In the genomic region with DNA sequence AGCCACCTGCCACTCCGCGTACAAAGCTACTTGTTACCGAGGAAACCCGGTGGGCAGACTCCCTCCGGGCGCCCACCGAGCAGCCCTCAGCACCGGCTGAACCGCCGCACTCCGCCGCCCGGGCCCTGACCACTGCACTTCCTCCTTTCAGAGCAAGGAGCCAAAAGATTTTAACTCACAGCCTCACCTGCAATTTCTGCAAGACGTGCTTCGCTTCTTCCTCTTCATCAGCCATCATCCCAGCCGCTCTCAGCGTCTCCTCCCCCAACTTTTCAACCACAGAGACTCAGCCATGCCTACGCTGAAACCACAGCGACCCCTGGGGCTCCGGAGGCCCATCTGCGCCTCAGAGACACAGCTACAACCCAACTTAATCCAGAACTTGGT, we compare ENCODE assay signal across 8 mouse cellular contexts. TPM values are rescaled to one million over a fixed set of nuclear protein-coding genes. Genes with fewer than 3 reads are reported as not detected.
A peak's percentile ranks its signal among the peaks of the same experiment; 100 is the strongest.
DNase-seq lines count a peak whose midpoint lies in the region; ATAC-seq and TF ChIP-seq lines count a peak whose summit lies in the region.

TSS of gene Ttc5 (minus strand) at position 269 of the 387 bp plus-strand sequence.

- peak; percentile 96 for DNase-seq in brain, embryonic 14.5 days (ENCODE audit: low read depth)
- DNase-seq in liver, adult 2 months (ENCODE audit: extremely low read depth, low read depth, low spot score), result peak; percentile 75
- DNase-seq in splenic B cell, adult 2 months (ENCODE audit: low read depth, low spot score), result peak; percentile 96

- 0 out of 2 replicates have a peak within 1 kb of the TSS, but pooled peaks have one; percentile 22 for H3K27ac ChIP-seq in heart, embryonic 11.5 days (ENCODE audit: low read depth, low read length)
- peak within 1 kb of the TSS; percentile 12; the same call in 1 of the 2 replicates for H3K27ac ChIP-seq in kidney, embryonic 16.5 days (ENCODE audit: low read length)
- no peak within 1 kb of the TSS for H3K27ac ChIP-seq in liver, adult 2 months (replicated peaks; ENCODE audit: insufficient read depth, low read depth, low read length)

- no peaks in the 10 kb centered on the region for H3K27me3 ChIP-seq in C2C12 (ENCODE audit: control insufficient read depth, insufficient read depth, insufficient read length)
- no peaks in the 10 kb centered on the region for H3K27me3 ChIP-seq in erythroblast, embryonic 14.5 days (ENCODE audit: control insufficient read depth)
- H3K27me3 ChIP-seq in heart, embryonic 11.5 days (ENCODE audit: control insufficient read depth, insufficient read depth, low read length), result no peaks in the 10 kb centered on the region
- no peaks in the 10 kb centered on the region for H3K27me3 ChIP-seq in kidney, embryonic 16.5 days (ENCODE audit: insufficient read depth, low read length)
- no peaks in the 10 kb centered on the region for H3K27me3 ChIP-seq in liver, adult 2 months (ENCODE audit: control insufficient read depth, insufficient read depth, low read length)
- H3K27me3 ChIP-seq in myocyte (ENCODE audit: control insufficient read depth, insufficient read depth, insufficient read length), result no peaks in the 10 kb centered on the region
- H3K27me3 ChIP-seq in splenic B cell, adult 2 months (ENCODE audit: control insufficient read depth, insufficient read depth, low read length, poor library complexity, severe bottlenecking), result no peaks in the 10 kb centered on the region

- peak; percentile 90 for ATAC-seq in heart, embryonic 11.5 days (replicated peaks; ENCODE audit: insufficient number of reproducible peaks, low FRiP score, low TSS enrichment)
- ATAC-seq in kidney, embryonic 16.5 days (ENCODE audit: low FRiP score, low TSS enrichment), result peak; percentile 94

- peaks cover 4% of the 10 kb centered on the region for H3K79me3 ChIP-seq in C2C12 (ENCODE audit: low read depth)

- H3K9me3 ChIP-seq in erythroblast, embryonic 14.5 days (ENCODE audit: control insufficient read depth, low read length), result no peaks in the 10 kb centered on the region
- H3K9me3 ChIP-seq in heart, embryonic 11.5 days (replicated peaks; ENCODE audit: control insufficient read depth, low read length), result no peaks in the 10 kb centered on the region
- H3K9me3 ChIP-seq in kidney, embryonic 16.5 days (ENCODE audit: low read length), result no peaks in the 10 kb centered on the region

- TF ChIP-seq POLR2A in brain, embryonic 14.5 days (IDR thresholded peaks at IDR 0.05; ENCODE audit: borderline replicate concordance, extremely low read depth, insufficient read depth, insufficient read length, poor library complexity, severe bottlenecking), result no peak
- no peak for TF ChIP-seq POLR2A in liver, adult 2 months (IDR thresholded peaks at IDR 0.05; ENCODE audit: extremely low read depth, insufficient read depth, low read length)
- TF ChIP-seq POLR2A in myocyte (IDR thresholded peaks at IDR 0.05; ENCODE audit: insufficient read length, low read depth), result peak; percentile 39

- WGBS in heart, embryonic 11.5 days (ENCODE audit: insufficient replicate concordance), result under 1% methylated on average over 21 of the region's 21 CpGs
- WGBS in kidney, embryonic 16.5 days, result under 1% methylated on average over 21 of the region's 21 CpGs
- 1% methylated on average over 21 of the region's 21 CpGs for WGBS in liver, adult 2 months

- peak within 1 kb of the TSS; percentile 63 for H3K4me2 ChIP-seq in heart, embryonic 11.5 days
- H3K4me2 ChIP-seq in kidney, embryonic 16.5 days (replicated peaks; ENCODE audit: low read depth, low read length), result peak within 1 kb of the TSS; percentile 59
- peak within 1 kb of the TSS; percentile 89 for H3K4me2 ChIP-seq in myocyte (ENCODE audit: low read depth)

- peaks cover 13% of the 10 kb centered on the region for H3K4me1 ChIP-seq in erythroblast, embryonic 14.5 days (ENCODE audit: control insufficient read depth)
- H3K4me1 ChIP-seq in heart, embryonic 11.5 days (ENCODE audit: control insufficient read depth, insufficient read depth, low read length), result 0 out of 2 replicates have a peak, but pooled peaks cover 2% of the 10 kb centered on the region
- peaks cover 7% of the 10 kb centered on the region; the same call in 1 of the 2 replicates for H3K4me1 ChIP-seq in kidney, embryonic 16.5 days (ENCODE audit: insufficient read depth, low read length)
- no peaks in the 10 kb centered on the region for H3K4me1 ChIP-seq in liver, adult 2 months (ENCODE audit: control insufficient read depth, insufficient read depth, low read length)

- H3K4me3 ChIP-seq in C2C12 (ENCODE audit: insufficient read depth, poor library complexity, severe bottlenecking) (peak within 1 kb of the TSS; percentile 66), myocyte (peak within 1 kb of the TSS; percentile 48)
- H3K4me3 ChIP-seq in erythroblast, embryonic 14.5 days (replicated peaks), result peak within 1 kb of the TSS; percentile 91
- H3K4me3 ChIP-seq in heart, embryonic 11.5 days (ENCODE audit: low read depth, low read length), result peak within 1 kb of the TSS; percentile 88
- peak within 1 kb of the TSS; percentile 75 for H3K4me3 ChIP-seq in kidney, embryonic 16.5 days (ENCODE audit: low read length)
- peak within 1 kb of the TSS; percentile 92 for H3K4me3 ChIP-seq in liver, adult 2 months (ENCODE audit: insufficient read depth, low read depth, low read length)

- H3K79me2 ChIP-seq in C2C12 (ENCODE audit: control insufficient read depth, insufficient read depth) (peaks cover 37% of the 10 kb centered on the region), myocyte (ENCODE audit: control insufficient read depth, insufficient read depth) (peaks cover 26% of the 10 kb centered on the region)
- no peaks in the 10 kb centered on the region for H3K79me2 ChIP-seq in liver, adult 2 months (ENCODE audit: control insufficient read depth, insufficient read depth, low read length)

- H3K36me3 ChIP-seq in C2C12 (ENCODE audit: control insufficient read depth, insufficient read depth) (peaks cover 29% of the 10 kb centered on the region), myocyte (ENCODE audit: control insufficient read depth, insufficient read depth) (no peaks in the 10 kb centered on the region)
- H3K36me3 ChIP-seq in erythroblast, embryonic 14.5 days (ENCODE audit: control insufficient read depth), result peaks cover 16% of the 10 kb centered on the region
- peaks cover 6% of the 10 kb centered on the region; the same call in 1 of the 2 replicates for H3K36me3 ChIP-seq in heart, embryonic 11.5 days (ENCODE audit: control insufficient read depth, insufficient read depth, low read length)
- peaks cover 14% of the 10 kb centered on the region; the same call in 1 of the 2 replicates for H3K36me3 ChIP-seq in kidney, embryonic 16.5 days (ENCODE audit: insufficient read depth, low read length)
- H3K36me3 ChIP-seq in liver, adult 2 months (ENCODE audit: control insufficient read depth, insufficient read depth, low read length), result peaks cover 3% of the 10 kb centered on the region; the same call in 1 of the 2 replicates
- no peaks in the 10 kb centered on the region; the same call in 1 of the 2 replicates for H3K36me3 ChIP-seq in splenic B cell, adult 2 months (ENCODE audit: control insufficient read depth, insufficient read depth, low read length, poor library complexity, severe bottlenecking)

- H3K9ac ChIP-seq in heart, embryonic 11.5 days (ENCODE audit: low read depth, low read length), result peak within 1 kb of the TSS; percentile 83
- H3K9ac ChIP-seq in kidney, embryonic 16.5 days (replicated peaks; ENCODE audit: low read length), result peak within 1 kb of the TSS; percentile 77
- H3K9ac ChIP-seq in liver, adult 2 months (ENCODE audit: low read depth, low read length), result peak within 1 kb of the TSS; percentile 78

- TF ChIP-seq CTCF in C2C12 (IDR thresholded peaks at IDR 0.05; ENCODE audit: control insufficient read depth, insufficient read depth, insufficient read length), result peak; percentile 60
- TF ChIP-seq CTCF in brain, embryonic 14.5 days (IDR thresholded peaks at IDR 0.05; ENCODE audit: borderline replicate concordance, extremely low read depth, insufficient read depth, insufficient read length), result peak; percentile 94
- peak; percentile 94 for TF ChIP-seq CTCF in liver, adult 2 months (IDR thresholded peaks at IDR 0.05; ENCODE audit: low read depth, low read length)

- H3ac ChIP-seq in C2C12 (ENCODE audit: control insufficient read depth, insufficient read length, low read depth) (peak within 1 kb of the TSS; percentile 70), myocyte (ENCODE audit: control insufficient read depth, insufficient read length) (no peak within 1 kb of the TSS)

TF ChIP-seq in C2C12, 6 proteins besides CTCF, POLR2A, EP300 and RAD21:
- TF ChIP-seq USF1 (IDR thresholded peaks at IDR 0.05; ENCODE audit: low read depth), result no peak
- TF ChIP-seq MAX (IDR thresholded peaks at IDR 0.05), result peak; percentile 62
- TF ChIP-seq CEBPB (IDR thresholded peaks at IDR 0.05; ENCODE audit: low read depth), result no peak
- no peak for TF ChIP-seq MYOD1 (IDR thresholded peaks at IDR 0.05; ENCODE audit: control insufficient read depth, insufficient read length, low read depth)
- TF ChIP-seq MYOG (IDR thresholded peaks at IDR 0.05; ENCODE audit: control insufficient read depth, extremely low read depth, insufficient read length), result no peak
- TF ChIP-seq FOSL1 (IDR thresholded peaks at IDR 0.05; ENCODE audit: insufficient read depth, low read length, poor library complexity, severe bottlenecking), result no peak

TF ChIP-seq in myocyte, 11 proteins besides CTCF, POLR2A, EP300 and RAD21:
- TF ChIP-seq REST (IDR thresholded peaks at IDR 0.05; ENCODE audit: insufficient read depth, insufficient read length), result no peak
- TF ChIP-seq TCF12 (IDR thresholded peaks at IDR 0.05; ENCODE audit: insufficient read depth, poor library complexity, severe bottlenecking), result no peak
- TF ChIP-seq POLR2AphosphoS2 (IDR thresholded peaks at IDR 0.05; ENCODE audit: insufficient read length, low read depth), result peak; percentile 37

RNA-seq across cellular contexts. Expression of gene Ttc5, which starts in this region (rescaled TPM):
- 19.7 TPM for polyA plus RNA-seq in C2C12 (2012; fragmentation: generic; extraction: Trizol)
- 103 and 110 TPM in 2 replicates for polyA plus RNA-seq in brain, embryonic 14.5 days (2012; rRNA removed)
- polyA plus RNA-seq in erythroblast, embryonic 14.5 days (2012), result 0.35 and 0.69 TPM in 2 replicates
- polyA plus RNA-seq in heart, embryonic 11.5 days (2014; fragmentation: Nextera tagmentation; extraction: Ambion mirVana), result 51.7 and 55.8 TPM in 2 replicates
- polyA plus RNA-seq in kidney, embryonic 16.5 days (2015; fragmentation: Nextera tagmentation; extraction: Ambion mirVana), result 80.8 and 83.9 TPM in 2 replicates
- 10.3 and 12.5 TPM in 2 replicates for total RNA-seq in liver, adult 2 months (2014; rRNA removed)
- 7.1 and 8.2 TPM in 2 replicates for polyA plus RNA-seq in liver, adult 2 months (2012; rRNA removed)
- 26.7 TPM for polyA plus RNA-seq in myocyte (2012; fragmentation: generic; extraction: Trizol)
